Mouse (Mus musculus): ENCODE measurements at regions not wholly inside any gene's neighbourhood (a gene's known extent, or its start where the extent isn't known, plus 50 kb on each side); places are given as distances from the start of the nearest gene placed in this dataset.

DNA sequence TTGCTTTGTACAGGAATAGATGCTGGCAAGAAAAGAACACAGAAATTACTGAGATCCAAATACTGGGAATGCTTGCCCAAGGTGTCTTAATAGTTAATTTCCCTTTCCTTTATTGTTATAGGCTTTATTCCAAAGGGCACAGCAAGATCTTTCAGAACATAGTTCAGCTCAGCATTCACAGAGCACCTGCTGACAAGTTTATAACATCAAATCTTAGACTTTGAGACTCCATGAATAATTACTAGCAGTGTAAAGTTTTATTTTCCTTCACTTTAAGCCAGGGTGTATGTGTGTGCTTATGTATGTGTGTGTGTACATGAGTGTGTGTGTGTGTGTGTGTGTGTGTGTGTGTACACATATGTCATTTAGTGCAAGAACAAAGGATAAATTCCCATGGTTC lies 999.8 kb upstream of the Crim1 start:
- no peak overlapping the region for H3K4me3 ChIP-seq
- H3K9ac ChIP-seq, result no peak overlapping the region
- H3K4me2 ChIP-seq, result no peak overlapping the region
- H3K27me3 ChIP-seq, result no peaks in the 10 kb centered on the region
- H3K4me1 ChIP-seq, result no peaks in the 10 kb centered on the region
- ATAC-seq (ENCODE audit: insufficient number of reproducible peaks, low FRiP score, low TSS enrichment, low read depth), result peak; percentile 35; the same call in 1 of the 2 replicates
- no peaks in the 10 kb centered on the region for H3K36me3 ChIP-seq
- H3K27ac ChIP-seq, result no peak overlapping the region
- H3K9me3 ChIP-seq, result no peaks in the 10 kb centered on the region

DNA sequence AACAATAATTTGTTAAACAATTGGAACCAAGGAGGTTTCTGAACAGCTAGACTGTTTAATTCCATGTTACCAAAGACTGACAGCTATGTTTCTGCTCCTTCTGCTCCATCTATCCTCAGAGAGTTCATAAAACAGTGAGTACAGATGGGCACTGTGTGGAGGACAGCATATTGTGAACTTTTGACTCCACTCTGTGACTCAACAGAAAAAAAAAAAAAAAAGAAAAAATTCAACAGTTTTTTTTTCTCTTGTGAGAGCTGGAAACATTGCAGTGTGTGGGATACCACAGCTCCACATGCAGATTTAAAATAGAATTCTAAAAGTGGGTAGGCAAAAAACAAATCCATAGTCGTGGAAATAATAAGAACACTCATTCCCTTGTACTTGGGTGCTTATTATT lies 999.4 kb upstream of the Crim1 start:
- no peak overlapping the region for H3K4me3 ChIP-seq
- H3K9ac ChIP-seq, result no peak overlapping the region
- H3K4me1 ChIP-seq, result no peaks in the 10 kb centered on the region
- ATAC-seq (ENCODE audit: insufficient number of reproducible peaks, low FRiP score, low TSS enrichment, low read depth), result no peak
- H3K27me3 ChIP-seq, result no peaks in the 10 kb centered on the region
- H3K4me2 ChIP-seq, result no peak overlapping the region
- 62% methylated on average over 1 of the region's 1 CpGs for WGBS
- H3K9me3 ChIP-seq, result no peaks in the 10 kb centered on the region
- H3K36me3 ChIP-seq, result no peaks in the 10 kb centered on the region
- H3K27ac ChIP-seq, result no peak overlapping the region

DNA sequence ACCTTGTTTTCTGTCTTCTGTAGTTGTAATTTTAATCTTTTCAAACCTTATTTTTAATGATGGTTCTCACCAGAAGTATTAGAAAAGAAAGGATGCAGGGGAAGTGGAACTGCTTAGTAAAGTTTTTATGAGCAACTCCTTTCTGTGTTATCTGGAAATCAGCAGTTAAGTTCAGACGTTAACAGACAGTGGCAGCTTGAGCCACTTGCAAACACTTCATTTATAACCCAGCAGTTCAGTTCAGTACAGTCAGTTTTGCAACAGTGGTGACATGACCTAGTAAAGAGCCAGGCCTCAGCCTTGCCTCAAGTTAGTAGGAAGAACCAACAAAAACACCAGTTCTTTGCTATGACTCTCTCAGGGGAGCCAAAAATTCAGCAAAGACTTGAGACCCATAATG lies 989.1 kb upstream of the Crim1 start:
- Histone ChIP-seq H3K36me3 (no peaks in the 10 kb centered on the region), H3K4me3 (no peak overlapping the region), H3K27ac (no peak overlapping the region), H3K9me3 (no peaks in the 10 kb centered on the region), H3K9ac (no peak overlapping the region), H3K4me1 (no peaks in the 10 kb centered on the region), H3K4me2 (no peak overlapping the region), H3K27me3 (no peaks in the 10 kb centered on the region)
- WGBS, result 26% methylated on average over 1 of the region's 1 CpGs
- ATAC-seq (ENCODE audit: insufficient number of reproducible peaks, low FRiP score, low TSS enrichment, low read depth), result no peak

DNA sequence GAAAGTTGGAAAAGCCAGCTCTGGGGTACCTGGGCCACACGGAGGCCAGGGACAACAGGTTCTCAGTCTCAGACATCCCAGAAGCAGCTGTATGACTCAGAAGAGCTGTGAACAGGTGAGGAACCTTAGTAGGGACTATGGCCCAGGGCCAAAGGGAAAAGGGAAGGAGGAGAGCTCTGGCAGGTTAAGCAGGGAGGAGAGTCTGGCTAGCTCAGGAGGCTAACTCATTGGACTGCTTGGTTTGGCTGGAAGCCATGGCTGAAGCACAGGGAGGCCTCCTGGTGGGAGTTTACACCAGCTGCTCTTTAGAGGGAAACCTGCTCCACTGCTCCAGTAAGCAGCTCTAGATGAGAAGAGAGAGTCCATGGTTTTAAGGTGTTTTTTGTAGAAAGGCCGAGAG lies 955.0 kb upstream of the Crim1 start:
- Histone ChIP-seq H3K4me2 (no peak overlapping the region), H3K4me3 (no peak overlapping the region), H3K9ac (no peak overlapping the region), H3K36me3 (no peaks in the 10 kb centered on the region), H3K4me1 (no peaks in the 10 kb centered on the region), H3K27ac (no peak overlapping the region), H3K27me3 (no peaks in the 10 kb centered on the region), H3K9me3 (no peaks in the 10 kb centered on the region)
- no peak for ATAC-seq (ENCODE audit: insufficient number of reproducible peaks, low FRiP score, low TSS enrichment, low read depth)
- 76% methylated on average over 2 of the region's 2 CpGs for WGBS
